Mouse (Mus musculus) thymus, postnatal 4 days (tissue): ENCODE measurements at regions not wholly inside any gene's neighbourhood (a gene's known extent, or its start where the extent isn't known, plus 50 kb on each side); places are given as distances from the start of the nearest gene placed in this dataset.

Experiments
- DNase-seq: peaks from one replicate; pipeline ENCODE4 v3.0.0; 2021

DNA sequence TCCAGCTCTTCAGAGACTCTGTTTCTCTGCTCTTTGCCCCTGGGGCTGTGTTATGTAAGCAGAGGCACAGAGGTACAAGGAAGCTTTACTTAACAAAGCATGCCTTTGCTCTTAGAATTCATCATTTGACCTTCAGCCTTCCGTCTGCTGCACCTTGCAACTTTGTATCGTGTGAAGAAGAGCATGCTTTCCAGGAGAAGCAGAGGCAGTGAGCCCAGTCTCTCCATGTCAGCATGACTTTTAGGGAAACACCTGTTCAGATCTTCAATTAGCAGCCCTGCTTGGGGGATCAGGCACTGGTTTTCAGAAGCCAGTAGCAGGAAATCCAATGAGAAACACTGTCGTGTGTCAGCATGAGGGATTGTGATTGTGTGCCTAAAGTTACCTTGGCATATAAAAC is 226.7 kb downstream of the Abcc12 start:
- DNase-seq, result no peak

DNA sequence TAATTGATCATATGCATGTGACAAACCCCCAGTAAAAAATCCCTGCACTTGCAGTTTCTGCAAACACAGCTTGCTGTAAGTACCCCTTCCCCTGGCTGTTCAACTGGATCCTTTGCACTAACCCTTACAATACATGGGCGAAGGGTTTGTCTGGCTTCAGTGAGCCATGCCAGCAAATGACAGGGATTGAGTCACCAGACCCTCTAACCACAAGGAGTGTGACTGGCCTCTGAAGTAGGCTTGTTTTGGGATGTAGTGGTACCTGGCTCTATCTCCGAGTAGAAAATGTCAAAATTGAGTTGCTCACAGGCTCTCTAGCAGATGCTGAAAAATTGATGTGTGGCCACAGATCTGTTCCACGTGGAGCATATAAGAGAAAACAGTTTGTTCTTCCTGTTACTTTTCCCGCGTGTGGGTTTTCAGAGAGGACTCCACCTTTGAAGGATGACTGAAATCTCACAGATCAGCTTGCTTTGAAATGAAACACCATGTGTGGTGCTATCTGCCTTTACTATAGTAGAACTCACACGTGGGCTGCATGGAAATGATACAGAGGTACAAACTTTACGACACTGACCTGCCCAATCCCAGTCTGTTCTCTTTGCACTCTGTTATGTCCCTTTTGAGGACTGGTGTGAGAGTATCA is 228.8 kb downstream of the Abcc12 start:
- DNase-seq, result no peak

DNA sequence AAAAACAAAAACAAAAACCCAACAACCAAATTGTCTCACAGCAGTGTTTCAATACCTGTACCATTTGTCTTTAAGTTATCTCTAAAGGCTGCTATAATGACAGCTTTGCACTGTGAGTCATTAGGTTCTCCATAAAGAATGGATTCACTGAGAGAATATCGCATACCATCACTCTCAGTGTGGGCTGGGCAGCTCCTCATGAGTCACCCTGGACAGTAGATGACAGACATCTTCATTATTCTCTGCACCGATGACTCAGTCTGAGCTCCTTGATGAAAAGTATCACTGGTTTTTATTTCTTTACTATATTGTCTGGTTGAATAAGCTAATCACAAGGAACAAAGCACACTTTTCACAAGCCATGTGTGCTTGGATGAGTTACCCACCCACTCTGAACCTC is 230.4 kb downstream of the Abcc12 start:
- DNase-seq, result no peak

DNA sequence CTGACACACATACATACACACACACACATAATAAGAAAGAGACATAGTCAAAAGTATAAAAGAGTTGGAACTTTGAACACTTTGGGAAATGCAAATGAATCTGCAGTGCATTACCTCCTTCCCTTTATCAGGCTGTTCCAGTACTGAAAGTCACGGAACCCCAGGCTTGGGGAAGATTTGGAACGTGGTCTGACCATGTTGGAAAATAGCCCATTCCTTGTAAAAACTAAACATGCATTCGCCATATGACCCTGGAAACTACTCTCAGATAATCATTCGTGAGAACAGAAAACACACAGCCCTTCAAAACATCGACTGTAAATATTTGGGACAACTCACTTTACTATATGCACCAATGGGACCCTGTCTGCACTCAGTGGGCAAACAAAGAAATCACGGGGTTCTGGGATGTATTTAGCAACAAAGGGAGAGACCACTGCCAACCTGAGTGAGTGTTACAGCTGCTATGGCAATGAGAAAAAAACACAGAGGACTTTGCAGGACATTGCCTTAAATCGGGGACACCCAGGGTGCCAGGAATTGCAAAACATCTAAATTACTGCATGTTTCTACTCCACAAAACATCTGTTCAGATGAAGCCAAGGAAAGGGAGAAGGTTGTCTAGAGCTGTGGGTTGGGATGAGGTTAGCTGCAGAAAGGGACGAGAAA is 238.3 kb downstream of the Abcc12 start:
- no peak for DNase-seq

DNA sequence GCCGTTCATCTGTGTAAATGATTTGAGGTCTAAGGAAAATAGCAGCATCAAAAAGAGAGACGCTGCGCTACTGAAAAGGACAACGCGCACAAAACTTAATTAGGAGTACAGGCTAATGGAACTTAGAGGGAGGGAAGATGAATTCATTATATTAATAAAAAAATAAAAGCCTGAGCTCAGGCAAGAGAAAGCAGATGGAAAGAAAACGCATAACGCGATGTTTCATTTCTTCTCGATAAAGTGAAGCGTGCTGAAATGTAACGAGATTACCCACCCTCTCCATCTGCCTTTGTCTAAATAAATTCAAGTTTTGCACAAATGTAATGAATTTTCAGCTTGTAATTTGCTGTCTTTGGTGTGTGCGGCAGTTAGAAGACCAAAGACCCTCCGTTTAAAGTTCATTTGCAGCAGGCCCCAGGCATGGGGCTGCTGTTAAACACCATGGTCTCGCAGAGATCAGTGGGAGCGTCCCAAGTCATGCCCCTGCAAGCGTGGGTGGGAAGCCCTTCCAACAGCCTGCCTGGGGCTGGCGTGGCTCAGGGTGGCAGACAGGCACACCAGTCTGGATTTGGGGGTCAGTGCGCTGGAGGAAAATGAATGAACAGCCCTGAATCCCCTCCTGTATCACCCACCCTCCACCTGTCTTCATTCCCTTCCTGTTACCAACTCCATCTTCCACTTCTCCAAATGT is 241.8 kb downstream of the Abcc12 start:
- no peak for DNase-seq

DNA sequence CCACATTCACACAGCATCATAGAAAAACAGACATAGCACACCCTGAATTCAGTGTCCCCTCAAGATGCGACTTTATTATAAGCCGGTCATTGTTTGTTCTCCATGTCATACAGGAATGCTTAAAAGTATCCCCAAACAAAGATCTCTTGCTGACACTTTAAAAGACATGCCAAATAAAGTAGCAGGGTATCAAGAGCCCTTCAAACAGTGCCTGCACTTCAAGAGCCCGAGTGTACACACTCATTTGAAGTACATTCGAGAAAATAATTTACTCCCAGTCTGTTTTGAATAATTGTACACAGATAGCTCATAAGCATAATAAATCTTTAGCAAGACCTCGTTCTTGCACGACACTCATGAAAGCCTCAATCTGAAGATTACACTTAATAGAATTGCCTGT is 249.1 kb downstream of the Abcc12 start:
- DNase-seq, result no peak

DNA sequence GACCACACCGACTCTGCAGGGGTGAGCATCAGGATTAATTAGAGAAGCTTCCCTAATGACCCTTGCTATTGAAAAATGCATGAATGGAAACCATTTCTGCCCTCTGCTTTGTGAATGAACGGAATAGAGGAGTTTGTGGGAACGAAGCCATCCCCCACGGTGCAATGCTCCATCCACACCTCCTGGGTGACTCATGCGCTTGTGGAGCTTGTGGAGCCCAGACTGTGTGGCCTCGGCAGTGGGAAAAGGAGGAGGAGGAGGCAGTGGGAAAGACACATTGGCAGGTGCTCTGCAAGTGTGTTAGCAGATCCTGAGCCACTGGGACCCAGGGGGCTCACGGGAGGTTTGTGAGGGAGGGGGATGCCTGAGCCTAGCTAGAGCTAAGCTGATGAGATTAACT is 251.9 kb downstream of the Abcc12 start:
- DNase-seq, result no peak

DNA sequence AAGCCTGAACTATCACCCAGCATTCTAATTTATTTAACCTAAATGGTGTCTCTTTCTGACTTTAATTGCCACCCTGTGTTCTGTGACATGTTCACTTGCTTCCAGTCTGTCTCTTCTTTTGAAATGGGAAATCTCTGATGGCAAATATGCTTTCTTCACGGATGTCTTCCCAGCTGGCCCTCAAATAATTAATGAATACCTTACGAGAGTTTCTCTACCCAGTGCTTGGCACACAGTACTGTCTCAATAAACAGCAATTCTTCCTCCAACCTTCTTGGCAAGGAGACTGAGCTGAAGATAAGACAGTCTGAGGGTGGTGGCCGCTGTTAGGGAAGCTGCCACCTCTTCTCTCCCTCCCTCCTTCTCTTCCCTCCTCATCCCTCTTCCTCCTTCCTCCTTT is 252.5 kb downstream of the Abcc12 start:
- no peak for DNase-seq

DNA sequence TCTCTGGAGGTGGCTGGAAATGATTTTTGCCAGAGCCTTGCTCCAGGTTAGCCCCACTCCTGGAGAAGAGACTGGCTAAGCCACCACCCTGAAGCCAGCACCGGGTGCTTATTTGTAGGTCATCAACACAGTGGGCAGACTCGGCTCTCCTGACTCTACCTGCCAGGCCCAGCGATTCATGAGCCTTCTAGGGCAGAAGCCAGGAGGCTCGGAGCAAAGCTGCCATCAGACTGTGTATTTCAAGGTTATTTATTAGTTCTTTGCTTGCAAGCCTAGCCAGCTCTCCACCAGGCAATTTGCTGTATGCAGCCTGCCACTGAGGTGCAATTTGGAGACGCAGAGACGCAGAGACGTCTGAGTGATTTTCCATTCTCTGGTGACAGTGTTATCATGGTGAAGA is 255.4 kb downstream of the Abcc12 start:
- DNase-seq, result no peak

DNA sequence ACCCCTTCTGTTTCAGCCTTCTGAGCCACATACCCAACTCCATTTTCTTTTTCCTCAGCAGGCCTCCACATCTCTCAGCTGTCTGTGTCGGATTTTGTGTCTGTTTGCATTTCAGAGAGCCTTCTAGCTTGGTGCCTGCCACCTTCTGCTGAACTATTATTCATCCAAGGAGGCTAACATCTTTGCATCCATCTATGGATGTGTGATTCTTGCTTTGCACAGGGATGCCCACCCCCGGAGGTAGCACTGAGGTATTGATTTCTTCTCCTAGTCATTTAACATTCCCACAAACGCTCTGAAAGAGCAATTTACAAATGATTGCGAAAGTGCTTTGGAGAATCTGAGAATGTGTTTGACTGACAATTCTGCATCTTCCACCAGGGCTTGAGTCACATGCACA is 255.9 kb downstream of the Abcc12 start:
- DNase-seq, result no peak

DNA sequence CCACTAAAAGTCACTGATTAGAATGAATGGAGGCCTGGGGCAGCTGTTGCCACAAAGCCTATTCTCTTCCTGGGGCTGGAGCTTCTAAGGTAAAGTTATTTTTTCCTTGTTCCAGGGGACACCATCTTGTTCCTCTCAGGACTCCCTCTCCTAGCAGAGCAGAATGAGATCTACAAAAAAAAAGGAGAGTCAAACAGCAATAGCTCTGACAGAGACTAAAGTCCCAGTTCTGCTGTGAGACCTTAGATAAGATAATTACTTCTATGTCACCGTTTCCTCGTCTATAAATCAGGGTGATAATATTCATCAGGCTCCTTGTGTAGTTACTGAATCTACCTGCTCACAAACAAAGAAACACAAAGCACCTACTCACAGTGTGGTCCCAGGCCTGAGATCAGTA is 256.7 kb downstream of the Abcc12 start:
- DNase-seq, result no peak

DNA sequence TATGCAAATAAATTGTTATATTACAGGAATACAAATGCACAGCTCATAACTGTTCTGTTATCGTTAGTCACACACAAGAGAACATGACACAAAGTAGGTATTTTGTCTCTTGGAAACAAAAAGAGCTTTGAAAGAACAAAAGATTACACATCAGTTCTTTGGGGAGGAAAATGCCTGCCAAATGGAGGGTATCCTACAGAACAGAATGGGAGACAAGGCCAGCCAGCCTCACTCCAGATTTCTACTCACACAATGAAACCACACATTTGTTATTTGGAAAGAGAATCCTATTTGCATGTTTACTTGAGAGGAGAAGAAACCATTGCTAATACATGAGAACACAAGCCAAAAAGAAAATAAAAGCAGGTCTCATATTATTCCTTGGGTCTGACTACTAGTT is 258.0 kb downstream of the Abcc12 start:
- DNase-seq, result no peak

DNA sequence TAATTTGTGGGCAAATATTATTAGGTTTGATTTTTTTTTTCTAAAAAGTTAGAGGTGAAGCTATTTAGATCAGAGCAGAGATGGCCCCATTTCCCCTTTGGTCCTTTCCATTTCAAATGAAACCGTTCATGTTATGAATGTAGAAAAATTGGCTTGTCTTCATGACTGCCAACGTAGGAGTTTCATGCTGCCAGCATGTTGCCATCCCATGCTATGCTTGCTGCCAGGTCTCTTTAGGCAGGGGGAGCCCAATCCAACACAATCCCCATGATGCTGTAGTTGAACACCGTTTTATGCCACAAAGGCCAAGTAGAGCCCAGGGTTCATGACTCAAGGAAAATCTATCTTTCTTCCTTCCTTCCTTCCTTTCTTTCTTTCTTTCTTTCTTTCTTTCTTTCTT is 259.5 kb downstream of the Abcc12 start:
- DNase-seq, result no peak

DNA sequence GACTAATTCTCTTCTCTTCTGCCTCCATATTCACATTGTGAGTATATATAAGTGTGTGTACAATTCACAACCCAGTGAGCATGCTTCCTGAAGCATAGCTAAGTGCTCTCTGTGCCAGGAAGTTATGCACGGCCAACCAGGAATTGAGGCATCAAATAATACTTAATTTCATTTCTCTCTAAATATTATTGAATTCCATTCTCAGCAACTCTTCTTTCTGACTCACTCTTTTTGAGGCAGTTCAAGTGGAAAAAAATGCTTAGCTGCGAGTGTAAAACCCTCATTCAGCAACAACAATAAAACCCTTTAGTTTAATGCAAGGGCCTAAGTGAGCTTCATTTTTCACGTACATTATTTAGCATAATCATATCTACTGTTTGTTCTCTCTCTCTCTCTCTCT is 262.0 kb downstream of the Abcc12 start:
- no peak for DNase-seq

DNA sequence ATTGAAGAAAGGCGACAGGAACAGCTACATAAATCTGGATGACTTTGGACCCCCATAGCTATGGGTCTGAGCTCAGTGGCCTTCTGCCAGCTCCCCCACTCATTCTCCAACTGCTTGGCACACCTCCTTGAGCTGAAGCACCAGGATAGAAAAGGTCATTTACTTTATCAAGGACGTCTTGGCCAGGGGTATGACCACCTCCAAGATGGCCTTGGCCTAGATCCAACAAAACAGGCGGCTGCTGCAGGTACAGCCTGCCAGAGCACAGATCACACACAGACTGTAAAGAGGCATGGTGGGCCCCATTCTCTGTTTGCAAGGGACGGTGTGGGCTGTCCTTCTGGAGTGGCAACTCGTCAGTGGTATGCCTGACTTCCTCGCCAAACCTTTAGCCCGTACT is 264.2 kb downstream of the Abcc12 start:
- no peak for DNase-seq

DNA sequence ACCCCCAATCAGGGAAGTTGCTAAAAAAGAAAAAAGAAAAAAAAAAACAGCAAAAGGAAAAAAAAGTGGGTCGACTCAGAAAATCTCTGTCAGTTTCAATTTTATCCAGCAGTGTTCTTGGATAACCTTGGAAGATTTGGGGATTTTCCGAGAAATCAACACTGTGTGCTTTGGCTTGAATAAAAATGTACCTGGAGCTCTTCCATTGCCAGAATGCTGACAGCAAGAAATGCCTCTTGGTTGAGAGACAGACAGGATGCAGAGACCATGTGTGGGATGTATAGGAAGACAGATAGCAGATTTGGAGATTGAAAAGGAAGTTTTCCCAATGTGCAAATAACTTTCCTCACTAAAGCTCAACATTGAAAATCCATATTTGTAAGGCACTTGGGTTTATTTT is 271.0 kb downstream of the Abcc12 start:
- DNase-seq, result no peak

DNA sequence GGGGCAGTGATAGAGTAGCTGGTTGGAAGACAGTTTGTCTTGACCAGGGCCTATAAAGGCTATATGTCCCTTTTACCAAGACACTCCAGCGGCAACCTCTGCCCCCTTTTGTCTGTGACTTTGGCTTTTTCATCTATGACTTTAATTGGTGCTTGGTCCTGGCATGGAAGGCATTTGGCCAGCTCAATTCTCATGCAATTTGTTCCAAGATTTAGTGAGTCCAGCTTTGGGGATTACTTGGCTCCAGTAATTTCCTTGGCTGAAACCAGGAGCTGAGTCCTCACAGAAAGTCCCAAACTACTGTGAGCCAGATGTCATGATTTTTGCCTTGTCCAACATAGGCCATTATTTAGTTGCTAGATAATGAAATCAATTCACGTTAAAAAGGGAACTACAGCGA is 273.1 kb downstream of the Abcc12 start:
- DNase-seq, result no peak

DNA sequence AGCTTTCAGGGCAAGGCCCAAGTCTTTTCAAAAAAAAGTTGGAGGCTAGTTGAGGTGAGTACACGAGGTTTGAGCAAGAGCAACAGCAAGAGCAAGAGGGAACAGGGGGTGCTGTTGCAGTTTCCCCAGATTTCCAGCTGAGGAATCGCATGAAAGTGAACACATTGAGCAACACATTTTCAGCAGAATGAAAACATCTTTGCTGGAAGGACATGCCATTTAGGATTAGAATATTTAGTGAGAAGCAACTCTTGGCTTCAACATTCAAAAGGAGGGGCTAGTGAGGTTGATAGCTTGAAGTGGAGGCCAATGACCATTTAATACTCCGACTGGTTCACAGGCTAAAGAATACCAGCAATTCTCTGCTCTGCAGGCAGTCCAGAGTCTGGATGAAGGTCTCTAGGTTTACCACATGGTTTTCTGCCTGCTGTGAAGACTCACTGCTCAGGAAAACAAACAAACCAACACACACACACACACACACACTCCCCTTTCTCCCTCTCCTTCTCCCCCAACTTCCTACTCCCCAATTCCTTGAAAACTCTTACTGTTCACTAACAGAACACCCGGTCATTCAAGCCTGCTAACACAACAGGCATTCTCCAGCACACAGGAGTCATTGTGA is 278.5 kb downstream of the Abcc12 start:
- no peak for DNase-seq

DNA sequence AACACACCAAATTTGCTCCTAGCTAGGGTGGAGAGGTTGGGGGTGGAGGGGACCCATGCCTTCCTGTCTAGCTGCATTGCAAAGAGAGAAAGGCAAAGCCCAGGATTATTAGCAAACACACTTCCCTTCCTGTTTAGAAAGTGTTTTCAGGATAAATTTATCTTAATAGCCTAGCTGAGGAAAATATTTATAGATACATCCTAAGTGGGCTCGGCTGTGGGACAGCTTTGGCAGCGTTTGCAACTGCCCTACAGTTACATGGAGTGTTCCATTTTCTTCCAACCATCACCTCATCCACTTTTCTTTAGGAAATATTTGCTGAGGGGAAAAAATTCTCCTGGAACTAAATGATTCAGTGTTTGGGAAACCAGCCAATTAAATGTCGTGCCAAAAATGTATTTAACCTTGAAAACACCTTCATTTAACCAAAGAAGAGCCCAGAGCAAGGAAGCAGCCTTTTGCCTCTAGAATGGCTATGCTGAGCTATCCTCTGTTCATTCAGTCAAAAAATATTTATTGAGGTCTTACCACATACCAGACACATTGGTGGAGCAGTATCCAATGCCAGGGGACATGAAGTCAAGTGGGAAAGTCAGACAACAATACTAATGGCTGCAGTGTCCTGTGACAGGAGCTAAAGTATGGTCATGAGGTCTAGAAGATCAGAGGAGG is 291.6 kb downstream of the Abcc12 start:
- DNase-seq, result no peak

DNA sequence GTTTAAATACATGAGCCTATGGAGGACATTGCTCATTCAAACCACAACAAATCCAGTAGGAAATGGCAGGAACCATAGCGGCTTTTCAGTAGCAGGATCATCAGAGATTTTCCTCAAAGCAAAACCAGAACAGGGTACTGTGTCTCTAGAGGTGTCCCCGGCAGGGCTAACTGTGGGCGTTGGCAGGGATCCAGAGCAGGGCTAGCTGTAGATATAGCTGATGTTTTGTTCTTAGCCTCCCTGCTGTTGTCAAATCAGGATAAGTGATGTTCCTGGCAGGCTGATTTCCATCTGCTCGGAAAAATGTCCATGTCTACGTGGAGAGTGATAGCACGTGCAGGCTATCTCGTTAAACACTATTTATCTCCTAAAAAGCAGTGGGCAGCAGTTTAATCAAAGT is 297.6 kb downstream of the Abcc12 start:
- DNase-seq, result no peak

DNA sequence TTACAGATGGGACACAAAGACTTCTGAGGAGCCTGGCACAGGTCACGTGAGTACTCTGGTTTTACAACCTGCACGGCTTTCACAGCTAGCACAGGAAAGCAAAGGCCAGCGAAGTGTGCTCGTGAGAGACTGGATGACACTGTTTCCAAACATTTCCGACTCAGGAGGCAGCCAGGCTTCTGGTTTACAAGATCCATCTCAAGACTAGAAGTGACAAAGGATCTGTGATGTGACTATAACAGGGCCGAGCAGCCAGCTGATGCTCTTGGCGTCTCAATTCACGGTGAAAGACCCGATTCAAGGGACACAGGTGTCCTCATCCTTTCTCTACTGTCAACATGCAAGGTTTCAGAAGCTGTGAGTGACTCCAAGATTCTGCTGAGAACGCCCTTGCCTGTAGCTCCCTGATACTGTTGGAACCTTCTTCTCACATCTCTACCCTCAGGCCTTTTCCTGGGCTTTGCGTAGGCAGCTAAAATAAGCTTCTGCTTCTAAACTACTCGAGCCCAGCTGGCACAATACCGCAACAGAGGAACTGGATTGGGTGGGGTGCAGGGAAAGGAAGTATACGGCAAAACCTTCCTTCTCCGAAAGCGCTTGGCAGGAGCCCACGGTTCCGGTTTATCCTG is 300.3 kb downstream of the Abcc12 start:
- DNase-seq, result no peak

DNA sequence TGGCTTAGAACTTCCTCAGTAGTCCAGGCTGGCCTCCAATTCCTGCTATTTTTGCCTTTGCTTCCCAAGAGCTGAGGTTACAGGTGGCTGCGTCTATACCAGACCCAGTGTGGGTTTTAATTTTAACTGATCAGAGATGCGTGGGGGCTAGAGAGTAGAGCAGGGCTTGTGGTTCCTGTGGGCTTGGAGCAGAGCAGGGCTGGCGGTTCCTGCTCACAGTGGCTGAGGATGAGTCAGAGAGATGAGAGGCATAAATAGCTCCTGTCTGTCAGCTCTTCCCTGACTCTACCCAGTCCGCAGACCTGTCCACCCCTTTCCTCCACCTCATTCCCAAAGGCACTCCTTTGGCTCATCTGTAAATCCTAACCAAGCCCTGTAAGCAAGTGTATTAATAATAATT is 304.8 kb downstream of the Abcc12 start:
- DNase-seq, result no peak

DNA sequence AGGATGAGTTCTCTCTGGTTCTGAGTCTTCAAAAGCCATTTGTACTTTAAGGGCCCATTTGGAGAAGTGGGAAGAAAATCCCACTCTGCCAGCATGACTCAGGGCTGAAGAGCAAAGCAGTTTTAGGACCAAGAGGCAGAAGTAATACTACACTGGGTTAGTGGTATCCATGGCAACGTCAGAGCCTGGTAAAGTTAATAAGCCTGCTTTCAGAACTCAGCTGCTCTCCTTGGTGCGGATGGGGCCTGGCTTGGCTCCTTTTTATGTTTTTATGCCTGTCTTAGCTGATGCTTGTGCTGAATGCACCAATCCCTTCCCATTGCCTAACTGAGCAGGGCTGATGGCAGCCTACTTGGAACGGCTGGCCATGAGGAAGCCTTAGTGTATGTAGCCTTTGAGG is 306.7 kb downstream of the Abcc12 start:
- no peak for DNase-seq
